Mouse (Mus musculus): Measurements from ENCODE around the gene Mettl25. TPM values are rescaled to one million over a fixed set of nuclear protein-coding genes. Genes with fewer than 3 reads are reported as not detected.

Gene Mettl25
- total RNA-seq, 2 experiments from 2014 or later, result 7.7 to 8.2 TPM

DNA sequence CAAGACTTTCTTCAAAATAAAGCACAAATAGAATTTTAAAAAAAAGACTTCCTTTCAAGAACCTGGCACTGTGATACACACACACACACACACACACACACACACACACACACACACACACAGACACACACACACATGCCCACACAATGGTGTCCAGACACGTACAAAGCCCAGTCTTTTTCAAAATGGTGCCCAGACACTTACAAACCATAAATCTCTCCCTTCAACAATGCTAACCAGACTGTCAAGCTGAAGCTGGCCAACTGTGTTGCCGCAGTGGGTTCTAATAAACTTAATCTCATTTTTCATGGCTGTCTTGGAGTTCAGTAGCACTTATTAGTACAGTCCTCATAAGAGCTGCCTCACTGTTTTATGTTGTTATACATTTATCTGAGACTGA lies 80.7 kb downstream of the Mettl25 start:
- DNase-seq (ENCODE audit: low spot score in 2 of 2), result no peak
- intact Hi-C loops (cut with DNase I), result no loop called here

DNA sequence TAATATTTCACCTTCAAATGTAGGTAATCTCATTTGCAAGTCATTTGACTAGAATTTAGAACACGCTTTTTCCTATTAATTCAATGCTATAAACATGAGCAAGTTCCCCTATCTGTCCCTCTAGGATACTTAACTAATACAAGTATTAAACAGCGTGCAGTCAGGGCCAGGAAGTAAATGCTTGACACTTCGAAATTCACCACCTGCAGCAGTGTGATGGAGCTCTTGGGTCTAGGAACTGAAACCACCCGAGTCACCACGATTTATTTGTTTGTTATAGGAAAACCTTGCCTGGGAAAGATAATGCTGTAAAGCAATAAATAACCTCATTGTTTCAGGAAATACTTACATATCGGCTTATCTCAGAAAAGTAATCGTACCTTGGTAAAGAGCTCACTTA lies 81.1 kb downstream of the Mettl25 start:
- intact Hi-C loops (cut with DNase I), result no loop called here
- no peak for DNase-seq (ENCODE audit: low spot score in 2 of 2)

GRCm38 (mm10) chr10:105753831-105754605 lies 87.2 kb downstream of the Mettl25 start:
- DNase-seq (ENCODE audit: low spot score in 2 of 2), result no peak
- intact Hi-C loops (cut with DNase I), result no loop called here

DNA sequence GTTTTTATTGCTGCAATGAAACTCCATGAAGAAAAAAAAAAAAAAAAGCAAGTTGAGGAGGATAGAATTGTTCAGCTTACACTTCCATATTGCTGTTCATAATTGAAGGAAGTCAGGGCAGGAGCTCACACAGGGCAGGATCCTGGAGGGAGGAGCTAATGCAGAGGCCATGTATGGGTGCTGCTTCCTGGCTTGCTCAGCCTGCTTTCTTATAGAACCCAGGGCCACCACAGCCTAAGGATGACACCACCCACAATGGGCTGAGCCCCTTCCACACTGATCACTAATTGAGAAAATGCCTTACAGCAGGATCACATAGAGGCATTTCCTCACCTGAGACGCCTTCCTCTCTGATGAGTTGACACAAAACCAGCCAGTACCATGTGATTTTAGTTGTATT lies 95.2 kb downstream of the Mettl25 start:
- intact Hi-C loops (cut with DNase I), result no loop called here
- no peak for DNase-seq (ENCODE audit: low spot score in 2 of 2)

- no peak for DNase-seq (ENCODE audit: low spot score in 2 of 2)
- intact Hi-C loops (cut with DNase I), result no loop called here
Observed at GRCm38 (mm10) chr10:105741736-105742135, 99.4 kb downstream of the Mettl25 start.

DNA sequence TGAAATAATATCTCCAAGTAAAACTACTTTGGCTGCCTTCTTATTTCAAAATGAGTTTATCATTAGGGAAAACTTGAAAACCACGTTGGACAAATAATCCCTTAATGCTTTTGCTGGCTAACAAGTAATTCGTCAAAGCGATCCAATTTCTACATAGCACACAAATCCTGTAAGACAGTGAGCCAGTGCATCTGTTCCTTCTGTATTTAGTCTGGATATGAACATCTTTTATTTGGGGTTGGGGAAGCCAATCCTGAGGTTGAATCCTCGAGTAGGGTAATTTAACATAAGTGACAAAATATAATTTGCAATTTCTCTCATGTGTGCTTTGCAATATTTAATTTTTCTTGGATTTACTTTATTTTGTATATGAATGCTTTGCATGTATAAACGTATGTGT lies 102.2 kb downstream of the Mettl25 start:
- no peak for DNase-seq (ENCODE audit: low spot score in 2 of 2)
- intact Hi-C loops (cut with DNase I), result no loop called here

DNA sequence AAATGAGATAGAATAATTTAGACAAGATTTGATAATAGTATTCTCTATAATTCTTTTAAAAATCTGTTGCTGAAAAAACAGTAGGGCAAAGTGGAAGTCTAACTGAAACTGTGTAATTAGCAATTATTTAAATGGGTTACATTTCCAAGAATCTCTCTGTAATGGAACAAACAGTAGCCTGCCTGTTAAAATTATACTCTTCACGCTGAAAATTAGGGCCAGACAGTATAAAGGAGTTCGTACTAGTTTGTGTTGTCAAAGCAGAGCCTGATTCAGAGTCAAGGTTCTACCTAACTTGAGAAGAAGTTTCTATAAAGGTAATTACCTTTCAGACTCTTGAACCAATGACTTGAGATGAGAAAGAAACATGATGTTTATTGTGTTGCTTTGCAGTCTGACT lies 113.4 kb downstream of the Mettl25 start:
- intact Hi-C loops (cut with DNase I), result no loop called here
- DNase-seq (ENCODE audit: low spot score in 2 of 2), result no peak

- intact Hi-C loops (cut with DNase I), result no loop called here
Observed at GRCm38 (mm10) chr10:105727353-105727752, 113.8 kb downstream of the Mettl25 start.

GRCm38 (mm10) chr10:105714844-105715243 lies 126.3 kb downstream of the Mettl25 start:
- intact Hi-C loops (cut with DNase I), result loop anchor here (5.0 kb wide), 3 partner anchors 138 to 1928 kb away; no protein-coding TSS in a partner anchor
- peak in 1 of 2 experiments; percentile 6 for DNase-seq (ENCODE audit: low spot score in 2 of 2)

More at GRCm38 (mm10) chr10:105727353-105727752, 113.8 kb downstream of the Mettl25 start:
- DNase-seq (ENCODE audit: low spot score in 2 of 2), result no peak

DNA sequence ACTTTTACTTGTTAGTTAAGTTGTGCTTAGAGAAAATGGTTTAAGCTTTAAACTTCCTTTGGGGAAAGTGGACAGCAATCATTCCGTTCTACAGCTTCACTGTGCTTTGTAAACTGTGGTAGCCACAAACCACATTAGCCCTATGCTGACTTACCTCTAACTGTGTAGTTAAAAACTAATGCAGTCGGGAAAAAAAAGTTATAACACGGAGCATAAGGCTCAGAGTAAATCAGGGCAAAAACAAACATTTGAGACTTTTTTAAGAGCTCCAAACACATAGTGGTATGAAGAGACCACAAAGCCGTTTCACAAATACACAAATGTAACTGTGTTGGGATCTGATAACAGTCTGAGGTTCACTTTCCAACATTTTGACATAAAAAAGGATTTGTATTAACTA lies 126.8 kb downstream of the Mettl25 start:
- intact Hi-C loops (cut with DNase I), result loop anchor here (5.0 kb wide), 2 partner anchors 137 to 1927 kb away; no protein-coding TSS in a partner anchor
- DNase-seq (ENCODE audit: low spot score in 2 of 2), result no peak

DNA sequence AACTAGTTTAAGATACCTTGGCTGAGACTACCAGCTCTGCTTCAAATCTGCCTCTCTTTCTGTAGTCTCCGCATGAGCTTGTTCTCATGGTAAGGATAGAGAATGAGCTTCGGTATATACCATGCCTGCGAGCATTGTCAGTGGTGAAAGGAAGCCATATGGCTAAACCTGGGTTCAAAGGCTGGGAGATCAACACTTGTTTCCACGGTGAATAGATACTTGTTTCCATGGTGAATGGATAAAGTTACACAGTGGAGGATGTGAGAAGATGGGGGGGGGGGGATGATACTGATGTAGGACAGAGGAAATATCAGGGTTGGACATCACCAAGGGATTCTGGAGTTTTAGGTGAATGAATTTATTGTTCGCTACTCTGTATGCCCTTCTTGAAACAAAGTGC lies 128.0 kb downstream of the Mettl25 start:
- intact Hi-C loops (cut with DNase I), result loop anchor here (5.0 kb wide), 2 partner anchors 136 to 1926 kb away; no protein-coding TSS in a partner anchor
- no peak for DNase-seq (ENCODE audit: low spot score in 2 of 2)

Other genes starting within 250 kb of the Mettl25 start
- gene Ccdc59, start 313 bp downstream of the Mettl25 start, total RNA-seq (2021), result 10 to 100 TPM; 18.4 to 19.4 TPM